Mouse (Mus musculus) embryonic facial prominence, embryonic 11.5 days (tissue): ENCODE data around the gene Nr2e1. TPM values are rescaled to one million over a fixed set of nuclear protein-coding genes. Genes with fewer than 3 reads are reported as not detected.

Experiments used
- ATAC-seq: fragments of 200-750 bp; cut with Nextera tagmentation; replicated peaks from 2 replicates; pipeline ENCODE4 v1.8.0; 2017; ENCODE audit warnings: low read depth; ENCODE audit not compliant: insufficient number of reproducible peaks, low FRiP score, low TSS enrichment
- DNase-seq: peaks from one replicate; pipeline ENCODE4 v3.0.0-alpha.2; 2015; ENCODE audit warnings: low spot score
- H3K27ac ChIP-seq: fragments of 300-500 bp; sonication (generic); replicated peaks from 2 replicates; pipeline ENCODE4 v1.5.1; 2014; ENCODE audit warnings: mild to moderate bottlenecking, low read depth, low read length, control low read depth
- H3K27me3 ChIP-seq: fragments of 300-500 bp; sonication (generic); 2 replicates; pipeline ENCODE4 v1.6.1; 2014; ENCODE audit warnings: mild to moderate bottlenecking, low read length, moderate library complexity, mixed read lengths; ENCODE audit not compliant: control insufficient read depth, insufficient read depth
- H3K36me3 ChIP-seq: fragments of 300-500 bp; sonication (generic); replicated peaks from 2 replicates; pipeline ENCODE4 v1.6.1; 2014; ENCODE audit warnings: low read depth, mild to moderate bottlenecking, low read length, moderate library complexity, mixed read lengths; ENCODE audit not compliant: control insufficient read depth, insufficient read depth
- H3K4me1 ChIP-seq: fragments of 300-500 bp; sonication (generic); 2 replicates; pipeline ENCODE4 v1.6.1; 2014; ENCODE audit warnings: low read length, mixed read lengths; ENCODE audit not compliant: control insufficient read depth, insufficient read depth
- H3K4me2 ChIP-seq: fragments of 300-500 bp; sonication (generic); 2 replicates; pipeline ENCODE4 v1.6.1; 2014; ENCODE audit warnings: low read depth, mild to moderate bottlenecking, control low read depth, low read length, moderate library complexity
- H3K4me3 ChIP-seq: fragments of 300-500 bp; sonication (generic); 2 replicates; pipeline ENCODE4 v1.5.1; 2014; ENCODE audit warnings: low read depth, low read length, control low read depth
- H3K9ac ChIP-seq: fragments of 300-500 bp; sonication (generic); replicated peaks from 2 replicates; pipeline ENCODE4 v1.6.1; 2014; ENCODE audit warnings: mild to moderate bottlenecking, control low read depth, low read length
- H3K9me3 ChIP-seq: fragments of 300-500 bp; sonication (generic); replicated peaks from 2 replicates; pipeline ENCODE4 v1.6.1; 2016; ENCODE audit warnings: mild to moderate bottlenecking, low read length, inconsistent platforms, mixed read lengths; ENCODE audit not compliant: control insufficient read depth
- WGBS: fragments of 180-500 bp; shearing (Covaris S2); extraction: QIAGEN DNeasy Blood & Tissue Kit; methylation state at CpG from one replicate; pipeline ENCODE4 v1.1.7; 2014; 5-methylcytosine and 5-hydroxymethylcytosine counted together
- polyA plus RNA-seq: library from polyadenylated mRNA; unstranded; fragments of >200 nt; fragmentation: Nextera tagmentation; extraction: Ambion mirVana; gene quantifications from 2 replicates; pipeline ENCODE4 v1.2.1, GENCODE M21; 2014

The Nr2e1 gene
- polyA plus RNA-seq, 1 experiment from 2014 or later, result 8.6 TPM

GRCm38 (mm10) chr10:42522912-42523311, 60.5 kb downstream of the Nr2e1 start:
- ATAC-seq (0 out of 2 replicates have a peak, but pooled peaks have one; percentile 44), DNase-seq (peak; percentile 46)
- Histone ChIP-seq H3K27ac (no peak overlapping the region), H3K4me2 (no peak overlapping the region), H3K4me1 (no peaks in the 10 kb centered on the region), H3K4me3 (no peak overlapping the region), H3K36me3 (no peaks in the 10 kb centered on the region; the same call in 1 of the 2 replicates), H3K9me3 (no peaks in the 10 kb centered on the region), H3K9ac (no peak overlapping the region), H3K27me3 (no peaks in the 10 kb centered on the region)
- WGBS, result 34% methylated on average over 2 of the region's 2 CpGs

- Histone ChIP-seq H3K27me3 (no peaks in the 10 kb centered on the region), H3K4me2 (no peak overlapping the region), H3K9me3 (no peaks in the 10 kb centered on the region), H3K36me3 (no peaks in the 10 kb centered on the region; the same call in 1 of the 2 replicates), H3K27ac (no peak overlapping the region), H3K4me1 (no peaks in the 10 kb centered on the region), H3K9ac (no peak overlapping the region), H3K4me3 (no peak overlapping the region)
- ATAC-seq, result no peak
- 73% methylated on average over 5 of the region's 5 CpGs for WGBS
- no peak for DNase-seq
These were observed 62.0 kb downstream of the Nr2e1 start for GRCm38 (mm10) chr10:42521315-42521981.

GRCm38 (mm10) chr10:42518363-42518762, 65.1 kb downstream of the Nr2e1 start:
- no peaks in the 10 kb centered on the region for H3K9me3 ChIP-seq
- ATAC-seq (no peak), DNase-seq (no peak)
- no peak overlapping the region for H3K9ac ChIP-seq
- H3K4me2 ChIP-seq, result no peak overlapping the region
- no peaks in the 10 kb centered on the region for H3K36me3 ChIP-seq
- no peak overlapping the region for H3K27ac ChIP-seq
- no peak overlapping the region for H3K4me3 ChIP-seq
- H3K27me3 ChIP-seq, result no peaks in the 10 kb centered on the region
- no peaks in the 10 kb centered on the region for H3K4me1 ChIP-seq
- WGBS, result 90% methylated on average over 8 of the region's 8 CpGs

- ATAC-seq (no peak), DNase-seq (no peak)
- Histone ChIP-seq H3K27me3 (no peaks in the 10 kb centered on the region), H3K4me2 (no peak overlapping the region), H3K36me3 (no peaks in the 10 kb centered on the region; the same call in 1 of the 2 replicates), H3K9me3 (no peaks in the 10 kb centered on the region), H3K4me1 (no peaks in the 10 kb centered on the region), H3K4me3 (no peak overlapping the region), H3K9ac (no peak overlapping the region), H3K27ac (no peak overlapping the region)
These were observed 69.3 kb downstream of the Nr2e1 start for GRCm38 (mm10) chr10:42514125-42514524.

Other genes with a start within 250 kb of the Nr2e1 start
- 5.8 and 6.2 TPM in 2 replicates for gene Afg1l, start 105.1 kb downstream of the Nr2e1 start, polyA plus RNA-seq
- gene Snx3, start 81.6 kb downstream of the Nr2e1 start, polyA plus RNA-seq, result 234 and 240 TPM in 2 replicates
- 15.5 and 16.0 TPM in 2 replicates for gene Ostm1, start 190 bp upstream of the Nr2e1 start, polyA plus RNA-seq
- gene Sec63, start 177.9 kb upstream of the Nr2e1 start, polyA plus RNA-seq, result 26.0 and 29.4 TPM in 2 replicates